Mouse (Mus musculus): Measurements from ENCODE around the gene Lsg1. TPM values are rescaled to one million over a fixed set of nuclear protein-coding genes. Genes with fewer than 3 reads are reported as not detected.
A peak's percentile ranks its signal among the peaks of the same experiment; 100 is the strongest.

Gene Lsg1
- total RNA-seq, 2 experiments from 2014 or later, result 51.5 to 52.0 TPM

GRCm38 (mm10) chr16:30601046-30601832, 13.8 kb upstream of the Lsg1 start:
- peak; percentile 35 to 55 for DNase-seq (ENCODE audit: low spot score in 2 of 2)

- DNase-seq (ENCODE audit: low spot score in 2 of 2), result peak; percentile 30 to 31
These were observed 13.1 kb upstream of the Lsg1 start for GRCm38 (mm10) chr16:30600431-30601045.

- DNase-seq (ENCODE audit: low spot score in 2 of 2), result peak; percentile 71 to 86
These were observed 12.3 kb upstream of the Lsg1 start, which contains the start of gene Fam43a for GRCm38 (mm10) chr16:30599491-30600268. Gene Fam43a (plus strand): TSS chr16:30599723.

GRCm38 (mm10) chr16:30596959-30597681, 9.7 kb upstream of the Lsg1 start:
- peak; percentile 71 to 80 for DNase-seq (ENCODE audit: low spot score in 2 of 2)

- no peak for DNase-seq (ENCODE audit: low spot score in 2 of 2)
These were observed 8.6 kb upstream of the Lsg1 start for GRCm38 (mm10) chr16:30595835-30596557.

- no peak for DNase-seq (ENCODE audit: low spot score in 2 of 2)
These were observed 8.0 kb upstream of the Lsg1 start for GRCm38 (mm10) chr16:30595356-30595755.

- no peak for DNase-seq (ENCODE audit: low spot score in 2 of 2)
These were observed 4.6 kb upstream of the Lsg1 start for GRCm38 (mm10) chr16:30591990-30592389.

- no peak for DNase-seq (ENCODE audit: low spot score in 2 of 2)
These were observed 3.1 kb upstream of the Lsg1 start for GRCm38 (mm10) chr16:30590264-30591209.

GRCm38 (mm10) chr16:30586935-30587493, 378 bp downstream of the Lsg1 start:
- no peak for DNase-seq (ENCODE audit: low spot score in 2 of 2)

GRCm38 (mm10) chr16:30580765-30581164, 6.6 kb downstream of the Lsg1 start:
- no peak for DNase-seq (ENCODE audit: low spot score in 2 of 2)

- no peak for DNase-seq (ENCODE audit: low spot score in 2 of 2)
These were observed 11.0 kb downstream of the Lsg1 start for GRCm38 (mm10) chr16:30576392-30576791.

GRCm38 (mm10) chr16:30575815-30576214, 11.6 kb downstream of the Lsg1 start:
- no peak for DNase-seq (ENCODE audit: low spot score in 2 of 2)

GRCm38 (mm10) chr16:30572239-30572638, 15.2 kb downstream of the Lsg1 start:
- DNase-seq (ENCODE audit: low spot score in 2 of 2), result no peak

- DNase-seq (ENCODE audit: low spot score in 2 of 2), result no peak
These were observed 16.0 kb downstream of the Lsg1 start for GRCm38 (mm10) chr16:30571378-30571777.

- no peak for DNase-seq (ENCODE audit: low spot score in 2 of 2)
These were observed 17.2 kb downstream of the Lsg1 start for GRCm38 (mm10) chr16:30570173-30570572.

- DNase-seq (ENCODE audit: low spot score in 2 of 2), result no peak
These were observed 21.8 kb downstream of the Lsg1 start for GRCm38 (mm10) chr16:30565631-30566030.

GRCm38 (mm10) chr16:30560601-30561000, 26.8 kb downstream of the Lsg1 start:
- DNase-seq (ENCODE audit: low spot score in 2 of 2), result no peak

- no peak for DNase-seq (ENCODE audit: low spot score in 2 of 2)
These were observed 27.9 kb downstream of the Lsg1 start for GRCm38 (mm10) chr16:30559312-30559992.
